Mouse (Mus musculus) right cerebral cortex, postnatal 10 days (tissue): ENCODE measurements at regions not wholly inside any gene's neighbourhood (a gene's known extent, or its start where the extent isn't known, plus 50 kb on each side); places are given as distances from the start of the nearest gene placed in this dataset.
"Not testable (repeated sequence)": the region's sequence is repeated elsewhere in the genome, so short reads cannot be mapped to it uniquely, and the experiment has no call there.

Experiments
- DNase-seq, 2 experiments: peaks; one replicate each; pipeline ENCODE4 v3.0.0; 2021; ENCODE audit warnings: low spot score in 2 of 2

GRCm38 (mm10) chr4:27529565-27529964 is 1182.9 kb upstream of the Manea start:
- no peak for DNase-seq

GRCm38 (mm10) chr4:27520295-27520694 is 1173.6 kb upstream of the Manea start:
- no peak for DNase-seq

GRCm38 (mm10) chr4:27504829-27505804 is 1158.4 kb upstream of the Manea start:
- peak; percentile 16 to 19 for DNase-seq

GRCm38 (mm10) chr4:27497926-27498325 is 1151.2 kb upstream of the Manea start:
- no peak for DNase-seq

- no peak for DNase-seq
These were observed 1150.6 kb upstream of the Manea start for GRCm38 (mm10) chr4:27497274-27497673.

GRCm38 (mm10) chr4:27491312-27491711 is 1144.6 kb upstream of the Manea start:
- no peak for DNase-seq

- no peak for DNase-seq
These were observed 1103.2 kb upstream of the Manea start for GRCm38 (mm10) chr4:27449901-27450300.

GRCm38 (mm10) chr4:27446310-27446709 is 1099.6 kb upstream of the Manea start:
- DNase-seq: no peak

GRCm38 (mm10) chr4:27429210-27429789 is 1082.6 kb upstream of the Manea start:
- DNase-seq: no peak

GRCm38 (mm10) chr4:27425902-27426301 is 1079.2 kb upstream of the Manea start:
- peak; percentile 64 to 72 for DNase-seq

GRCm38 (mm10) chr4:27423846-27424245 is 1077.2 kb upstream of the Manea start:
- no peak for DNase-seq

- no peak for DNase-seq
These were observed 1071.8 kb upstream of the Manea start for GRCm38 (mm10) chr4:27418517-27418916.

- DNase-seq: not testable (repeated sequence)
These were observed 1038.2 kb upstream of the Manea start for GRCm38 (mm10) chr4:27384941-27385340.

GRCm38 (mm10) chr4:27346892-27347291 is 1000.2 kb upstream of the Manea start:
- DNase-seq: no peak

- DNase-seq: no peak
These were observed 986.6 kb upstream of the Manea start for GRCm38 (mm10) chr4:27333279-27333678.
